Mouse (Mus musculus) heart, embryonic 16.5 days (tissue): Measurements from ENCODE around the gene Tiam1. TPM values are rescaled to one million over a fixed set of nuclear protein-coding genes. Genes with fewer than 3 reads are reported as not detected.

Experiments used
- ATAC-seq: fragments of 200-750 bp; cut with Nextera tagmentation; replicated peaks from 2 replicates; pipeline ENCODE4 v1.8.0; 2017; ENCODE audit warnings: moderate number of reproducible peaks; ENCODE audit not compliant: insufficient read depth, low FRiP score; ENCODE audit errors: extremely low read depth
- H3K27ac ChIP-seq: fragments of 300-500 bp; sonication (generic); 2 replicates; pipeline ENCODE4 v1.5.1; 2014; ENCODE audit warnings: mild to moderate bottlenecking, low read length, control low read depth, moderate library complexity
- H3K27me3 ChIP-seq: fragments of 300-500 bp; sonication (generic); 2 replicates; pipeline ENCODE4 v1.6.1; 2014; ENCODE audit warnings: low read length, mixed read lengths; ENCODE audit not compliant: control insufficient read depth, insufficient read depth
- H3K36me3 ChIP-seq: fragments of 300-500 bp; sonication (generic); 2 replicates; pipeline ENCODE4 v1.6.1; 2014; ENCODE audit not compliant: control insufficient read depth, insufficient read depth
- H3K4me1 ChIP-seq: fragments of 300-500 bp; sonication (generic); 2 replicates; pipeline ENCODE4 v1.6.1; 2014; ENCODE audit warnings: low read length, mixed read lengths; ENCODE audit not compliant: control insufficient read depth, insufficient read depth
- H3K4me2 ChIP-seq: fragments of 300-500 bp; sonication (generic); 2 replicates; pipeline ENCODE4 v1.6.1; 2014; ENCODE audit warnings: low read depth, mild to moderate bottlenecking, control low read depth, low read length
- H3K4me3 ChIP-seq: fragments of 300-500 bp; sonication (generic); 2 replicates; pipeline ENCODE4 v1.5.1; 2014; ENCODE audit warnings: mild to moderate bottlenecking, control low read depth, low read length
- H3K9ac ChIP-seq: fragments of 300-500 bp; sonication (generic); 2 replicates; pipeline ENCODE4 v1.6.1; 2014; ENCODE audit warnings: low read length, control low read depth
- H3K9me3 ChIP-seq: fragments of 300-500 bp; sonication (generic); replicated peaks from 2 replicates; pipeline ENCODE4 v1.6.1; 2016; ENCODE audit warnings: low read length; ENCODE audit not compliant: control insufficient read depth
- WGBS: fragments of 180-500 bp; shearing (Covaris S2); extraction: QIAGEN DNeasy Blood & Tissue Kit; methylation state at CpG from one replicate; pipeline ENCODE4 v1.1.7; 2014; 5-methylcytosine and 5-hydroxymethylcytosine counted together
- polyA plus RNA-seq: library from polyadenylated mRNA; unstranded; fragments of >200 nt; fragmentation: Nextera tagmentation; extraction: Ambion mirVana; gene quantifications from 2 replicates; pipeline ENCODE4 v1.2.1, GENCODE M21; 2015

Gene Tiam1
- polyA plus RNA-seq, 1 experiment from 2014 or later: 9.4 TPM

- no peaks in the 10 kb centered on the region for H3K27me3 ChIP-seq
- ATAC-seq: no peak
- no peaks in the 10 kb centered on the region for H3K4me1 ChIP-seq
Measured at GRCm38 (mm10) chr16:89973814-89974712, 169.5 kb downstream of the Tiam1 start.

DNA sequence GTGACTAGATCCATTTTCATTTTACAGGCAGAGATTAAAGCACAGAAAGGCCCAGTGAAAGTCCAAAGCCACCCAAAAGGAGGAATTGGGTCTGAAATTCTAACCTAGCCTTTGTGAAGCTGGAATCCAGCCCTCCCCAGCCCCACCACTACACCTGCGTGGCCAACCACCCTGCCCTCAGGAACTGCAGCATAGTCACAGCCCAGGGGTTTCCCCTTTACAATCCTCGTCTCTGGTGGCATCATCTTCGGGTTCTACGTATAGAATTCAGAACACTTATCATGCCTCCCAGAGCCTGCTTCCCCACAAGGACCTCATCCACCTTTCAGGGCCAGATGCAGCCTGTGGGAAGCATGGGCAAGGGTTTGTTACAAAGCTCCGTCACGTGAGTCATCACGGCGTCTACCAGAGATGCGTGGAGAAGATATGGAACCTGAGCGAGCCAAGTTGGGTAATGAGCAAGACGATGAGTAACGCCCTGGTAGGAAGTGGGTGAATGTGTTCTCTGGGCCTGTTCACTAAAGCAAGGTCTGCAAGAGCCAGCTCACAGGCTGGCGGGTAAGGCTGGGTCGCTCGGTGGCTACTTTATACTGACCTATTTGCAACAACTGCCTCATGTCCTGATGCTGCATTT is 170.6 kb downstream of the Tiam1 start:
- H3K9me3 ChIP-seq: no peaks in the 10 kb centered on the region; the same call in 1 of the 2 replicates
- H3K36me3 ChIP-seq: no peaks in the 10 kb centered on the region
- no peaks in the 10 kb centered on the region for H3K4me1 ChIP-seq
- 77% methylated on average over 15 of the region's 15 CpGs for WGBS
- no peaks in the 10 kb centered on the region for H3K27me3 ChIP-seq
- no peak overlapping the region for H3K4me2 ChIP-seq
- no peak overlapping the region for H3K27ac ChIP-seq
- H3K9ac ChIP-seq: no peak overlapping the region
- H3K4me3 ChIP-seq: no peak overlapping the region
- no peak for ATAC-seq

More at GRCm38 (mm10) chr16:89973814-89974712, 169.5 kb downstream of the Tiam1 start:
- 75% methylated on average over 16 of the region's 16 CpGs for WGBS
- Histone ChIP-seq H3K9me3 (no peaks in the 10 kb centered on the region; the same call in 1 of the 2 replicates), H3K4me3 (no peak overlapping the region), H3K4me2 (no peak overlapping the region), H3K36me3 (no peaks in the 10 kb centered on the region), H3K27ac (no peak overlapping the region), H3K9ac (no peak overlapping the region)

DNA sequence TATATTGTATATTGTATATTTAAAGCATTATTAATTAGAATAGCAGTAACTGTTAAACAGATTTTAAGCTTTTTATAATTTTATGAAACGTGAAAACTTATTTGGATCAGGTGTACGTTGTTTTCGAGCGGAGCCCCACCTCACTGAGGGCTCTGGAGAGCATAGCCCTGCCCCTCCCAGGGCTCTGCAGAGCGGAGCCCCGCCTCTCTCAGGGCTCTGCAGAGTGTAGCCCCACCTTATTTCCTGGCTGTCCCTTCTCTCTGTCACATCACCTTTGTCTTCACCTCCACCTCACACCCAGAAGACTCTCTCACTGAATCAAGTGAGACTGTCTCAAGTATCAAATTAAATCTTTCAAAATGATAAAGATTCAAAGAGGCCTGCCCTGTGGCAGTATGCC is 171.6 kb downstream of the Tiam1 start:
- H3K4me2 ChIP-seq: no peak overlapping the region
- WGBS: 79% methylated on average over 6 of the region's 6 CpGs
- no peak overlapping the region for H3K4me3 ChIP-seq
- ATAC-seq: no peak; the same call in 1 of the 2 replicates
- H3K9ac ChIP-seq: no peak overlapping the region
- no peak overlapping the region for H3K27ac ChIP-seq
- H3K36me3 ChIP-seq: no peaks in the 10 kb centered on the region
- H3K9me3 ChIP-seq: no peaks in the 10 kb centered on the region; the same call in 1 of the 2 replicates
- no peaks in the 10 kb centered on the region for H3K4me1 ChIP-seq
- no peaks in the 10 kb centered on the region for H3K27me3 ChIP-seq

DNA sequence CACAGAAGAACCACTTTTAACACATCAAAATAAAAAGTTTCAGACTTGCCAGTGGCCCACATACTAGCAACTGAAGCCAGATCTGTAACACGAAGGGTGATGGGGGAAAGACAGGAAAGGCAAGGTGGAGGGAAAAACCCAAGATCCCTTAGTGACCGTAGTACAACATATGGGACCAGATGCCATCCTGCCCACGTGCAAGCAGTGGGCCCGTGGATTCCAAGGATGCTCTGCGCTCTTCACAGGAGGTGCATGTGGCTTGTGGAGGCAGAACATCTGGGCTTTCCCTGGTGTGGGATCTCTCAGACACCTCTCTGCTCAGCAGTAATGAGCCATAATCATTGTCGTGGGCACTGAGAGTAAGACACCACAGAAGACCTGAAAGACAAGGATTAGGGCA is 175.5 kb downstream of the Tiam1 start:
- H3K27me3 ChIP-seq: no peaks in the 10 kb centered on the region
- no peak overlapping the region for H3K4me2 ChIP-seq
- no peak overlapping the region for H3K9ac ChIP-seq
- H3K4me3 ChIP-seq: no peak overlapping the region
- no peaks in the 10 kb centered on the region for H3K4me1 ChIP-seq
- H3K36me3 ChIP-seq: no peaks in the 10 kb centered on the region
- H3K9me3 ChIP-seq: 0 out of 2 replicates have a peak, but pooled peaks cover 2% of the 10 kb centered on the region
- no peak for ATAC-seq
- WGBS: 78% methylated on average over 6 of the region's 6 CpGs
- no peak overlapping the region for H3K27ac ChIP-seq

GRCm38 (mm10) chr16:89962876-89963275 is 180.7 kb downstream of the Tiam1 start:
- H3K4me1 ChIP-seq: peaks cover 12% of the 10 kb centered on the region
- ATAC-seq: no peak
- WGBS: 89% methylated on average over 14 of the region's 14 CpGs
- no peak overlapping the region for H3K4me3 ChIP-seq
- no peak overlapping the region for H3K27ac ChIP-seq
- 0 out of 2 replicates have a peak, but pooled peaks cover 2% of the 10 kb centered on the region for H3K9me3 ChIP-seq
- H3K27me3 ChIP-seq: 0 out of 2 replicates have a peak, but pooled peaks cover 7% of the 10 kb centered on the region
- no peak overlapping the region for H3K9ac ChIP-seq
- no peaks in the 10 kb centered on the region for H3K36me3 ChIP-seq
- H3K4me2 ChIP-seq: no peak overlapping the region

DNA sequence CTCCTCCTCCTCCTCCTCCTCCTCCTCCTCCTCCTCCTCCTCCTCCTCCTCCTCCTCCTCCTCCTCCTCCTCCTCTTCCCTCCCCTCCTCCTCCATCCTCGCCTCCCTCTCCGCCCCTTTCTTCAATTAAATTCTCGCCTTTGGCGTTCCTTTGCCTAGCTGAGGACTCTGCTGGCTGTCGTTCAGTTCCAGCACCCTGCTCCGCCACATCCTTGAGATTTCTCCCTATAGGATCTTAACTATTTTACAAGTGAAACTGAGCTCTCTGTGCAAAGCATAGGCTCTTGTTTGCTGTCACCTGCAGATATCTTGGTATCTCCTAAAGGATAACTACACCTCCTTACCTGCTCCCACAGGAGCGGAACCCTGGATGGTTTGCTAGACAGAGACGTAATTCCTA is 182.7 kb downstream of the Tiam1 start:
- ATAC-seq: no peak
- H3K4me3 ChIP-seq: peak overlapping the region; percentile 57
- H3K36me3 ChIP-seq: no peaks in the 10 kb centered on the region
- no peak overlapping the region for H3K27ac ChIP-seq
- 0 out of 2 replicates have a peak, but pooled peaks cover 2% of the 10 kb centered on the region for H3K9me3 ChIP-seq
- 21% methylated on average over 6 of the region's 8 CpGs for WGBS
- 0 out of 2 replicates have a peak, but pooled peaks cover 7% of the 10 kb centered on the region for H3K27me3 ChIP-seq
- peaks cover 12% of the 10 kb centered on the region for H3K4me1 ChIP-seq
- 0 out of 2 replicates have a peak overlapping the region, but pooled peaks have one; percentile 8 for H3K9ac ChIP-seq
- H3K4me2 ChIP-seq: peak overlapping the region; percentile 91

- Histone ChIP-seq H3K4me3 (peak overlapping the region; percentile 57), H3K4me1 (peaks cover 12% of the 10 kb centered on the region), H3K27ac (peak overlapping the region; percentile 4; the same call in 1 of the 2 replicates), H3K4me2 (peak overlapping the region; percentile 91), H3K9ac (peak overlapping the region; percentile 65), H3K36me3 (no peaks in the 10 kb centered on the region), H3K27me3 (0 out of 2 replicates have a peak, but pooled peaks cover 7% of the 10 kb centered on the region), H3K9me3 (0 out of 2 replicates have a peak, but pooled peaks cover 2% of the 10 kb centered on the region)
- under 1% methylated on average over 31 of the region's 33 CpGs for WGBS
- ATAC-seq: peak; percentile 65
Measured at GRCm38 (mm10) chr16:89960186-89960878, 183.2 kb downstream of the Tiam1 start.

GRCm38 (mm10) chr16:89958982-89959381 is 184.6 kb downstream of the Tiam1 start:
- WGBS: 33% methylated on average over 12 of the region's 12 CpGs

More at GRCm38 (mm10) chr16:89958982-89959381, 184.6 kb downstream of the Tiam1 start:
- no peaks in the 10 kb centered on the region for H3K9me3 ChIP-seq
- H3K4me2 ChIP-seq: peak overlapping the region; percentile 24; the same call in 1 of the 2 replicates
- no peak overlapping the region for H3K27ac ChIP-seq
- no peak overlapping the region for H3K4me3 ChIP-seq
- H3K4me1 ChIP-seq: peaks cover 12% of the 10 kb centered on the region
- ATAC-seq: no peak
- 0 out of 2 replicates have a peak, but pooled peaks cover 7% of the 10 kb centered on the region for H3K27me3 ChIP-seq
- H3K9ac ChIP-seq: no peak overlapping the region
- H3K36me3 ChIP-seq: peaks cover 2% of the 10 kb centered on the region; the same call in 1 of the 2 replicates
